Mouse (Mus musculus): Measurements from ENCODE around the gene Procr.

Procr gene

GRCm38 (mm10) chr2:155755746-155756145 is 4.8 kb downstream of the Procr start:
- peak; percentile 81 for DNase-seq (ENCODE audit: low spot score)

- no peak for DNase-seq (ENCODE audit: low spot score)
Measured at GRCm38 (mm10) chr2:155756855-155757566, 6.1 kb downstream of the Procr start.

- DNase-seq (ENCODE audit: low spot score), result peak; percentile 84
Measured at GRCm38 (mm10) chr2:155764679-155765418, 13.9 kb downstream of the Procr start.

- no peak for DNase-seq (ENCODE audit: low spot score)
Measured at GRCm38 (mm10) chr2:155773664-155774063, 22.7 kb downstream of the Procr start.

- DNase-seq (ENCODE audit: low spot score), result no peak
Measured at GRCm38 (mm10) chr2:155774261-155774926, 23.5 kb downstream of the Procr start.

GRCm38 (mm10) chr2:155774927-155775684 is 24.2 kb downstream of the Procr start, which contains the start of gene Mmp24:
Gene Mmp24, plus strand, starts transcription at chr2:155775342.
- DNase-seq (ENCODE audit: low spot score), result no peak

- DNase-seq (ENCODE audit: low spot score), result no peak
Measured at GRCm38 (mm10) chr2:155775685-155776263, 24.9 kb downstream of the Procr start.

- no peak for DNase-seq (ENCODE audit: low spot score)
Measured at GRCm38 (mm10) chr2:155776824-155777687, 26.1 kb downstream of the Procr start.

DNA sequence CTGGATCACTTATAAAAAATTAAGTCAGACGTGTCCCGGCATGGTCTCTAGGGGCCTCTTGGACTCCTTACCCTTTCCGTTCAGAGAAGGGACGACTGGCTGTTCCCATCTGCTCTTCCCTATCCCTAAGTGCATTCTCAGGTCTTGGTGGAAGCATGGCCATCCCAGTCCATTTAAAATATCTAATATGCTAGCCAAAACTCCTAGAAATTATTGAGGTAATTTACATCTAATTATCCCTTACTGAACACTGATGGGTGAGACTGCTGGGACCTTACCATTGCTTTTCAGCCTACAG is 26.7 kb downstream of the Procr start:
- no peak for DNase-seq (ENCODE audit: low spot score)

- no peak for DNase-seq (ENCODE audit: low spot score)
Measured at GRCm38 (mm10) chr2:155778004-155778403, 27.1 kb downstream of the Procr start.

DNA sequence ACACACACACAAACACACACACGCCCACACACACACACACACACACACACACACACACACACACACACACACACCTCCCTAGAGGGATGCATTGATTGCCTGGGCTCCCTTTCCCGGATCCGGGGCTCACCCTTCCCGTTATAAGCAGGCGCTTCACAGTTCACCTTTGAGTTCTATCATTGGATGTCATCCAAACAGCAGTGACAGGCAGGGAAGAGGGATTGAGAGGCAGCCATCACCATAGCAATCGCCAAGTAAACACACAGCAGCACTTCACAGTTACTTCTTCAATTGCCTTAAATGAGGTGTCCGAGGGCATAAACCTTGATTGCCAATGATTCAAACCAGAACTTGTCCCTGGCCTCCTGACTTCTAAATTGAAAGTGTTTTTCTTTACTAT is 28.1 kb downstream of the Procr start:
- DNase-seq (ENCODE audit: low spot score), result no peak

- DNase-seq (ENCODE audit: low spot score), result no peak
Measured at GRCm38 (mm10) chr2:155779506-155779905, 28.6 kb downstream of the Procr start.

- peak; percentile 29 for DNase-seq (ENCODE audit: low spot score)
Measured at GRCm38 (mm10) chr2:155784534-155784933, 33.6 kb downstream of the Procr start.

DNA sequence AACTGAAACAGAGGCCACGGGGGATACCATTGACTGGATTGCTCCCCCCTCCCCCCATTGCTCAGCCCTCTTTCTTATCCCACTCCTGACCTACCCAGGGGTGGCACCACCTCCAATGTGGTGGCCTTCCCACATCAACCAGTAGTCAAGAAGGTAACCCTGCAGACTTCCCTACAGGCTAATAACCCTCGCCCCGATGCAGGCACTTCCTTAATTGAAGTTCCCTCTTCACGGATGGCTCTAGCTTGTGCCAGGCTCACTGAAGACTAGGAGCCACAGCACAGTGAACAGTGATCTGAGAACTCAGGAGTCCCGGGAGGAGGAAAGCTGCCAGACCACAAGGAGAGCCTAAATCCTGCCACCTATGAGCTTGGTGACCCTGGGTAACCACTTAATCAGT is 36.0 kb downstream of the Procr start:
- DNase-seq (ENCODE audit: low spot score), result no peak

DNA sequence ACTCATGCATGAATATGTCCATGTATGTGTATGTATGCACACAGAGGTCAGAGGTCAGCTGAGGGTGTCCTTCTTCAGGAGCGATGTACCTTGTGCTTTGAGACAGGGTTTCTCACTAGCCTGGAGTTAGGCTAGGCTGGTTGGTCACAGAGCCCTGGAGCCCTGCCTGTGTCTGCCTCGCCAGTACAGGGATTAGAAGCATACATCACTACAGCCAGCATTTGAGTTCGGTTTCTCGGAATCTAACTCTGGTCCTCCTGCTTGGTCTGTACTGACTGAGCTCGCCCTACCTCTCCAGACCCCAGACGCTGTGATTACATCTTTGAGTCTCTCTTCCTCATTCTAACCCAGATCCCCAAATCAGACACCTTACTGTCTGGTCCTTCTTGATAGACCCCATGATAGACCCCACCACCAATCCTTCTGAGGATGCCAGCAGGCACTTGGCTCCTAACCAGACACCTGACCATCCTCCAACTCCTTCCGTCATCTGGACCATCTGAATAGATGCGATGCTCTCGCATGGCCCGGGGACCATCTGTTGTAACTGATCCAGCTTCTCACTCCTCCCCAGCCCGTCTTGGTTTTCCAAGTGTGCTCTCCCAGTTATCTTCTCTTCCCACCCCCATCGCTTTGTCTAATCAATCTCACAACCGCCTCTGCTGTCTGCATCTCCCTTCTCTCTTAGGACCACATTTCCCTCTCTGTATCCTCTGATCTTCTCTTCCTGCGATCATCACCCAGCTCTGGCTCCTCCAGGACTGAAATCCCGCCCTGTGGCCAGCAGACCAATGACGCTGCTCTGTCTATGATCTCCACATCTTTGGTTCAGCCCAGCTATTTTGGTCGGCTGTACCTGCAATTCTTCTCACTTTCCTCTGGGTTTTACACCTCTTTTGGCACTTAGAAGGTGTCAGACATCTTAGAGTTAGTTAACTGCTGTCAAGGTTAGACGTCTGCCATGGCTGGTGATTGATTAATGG is 37.3 kb downstream of the Procr start:
- DNase-seq (ENCODE audit: low spot score), result no peak

DNA sequence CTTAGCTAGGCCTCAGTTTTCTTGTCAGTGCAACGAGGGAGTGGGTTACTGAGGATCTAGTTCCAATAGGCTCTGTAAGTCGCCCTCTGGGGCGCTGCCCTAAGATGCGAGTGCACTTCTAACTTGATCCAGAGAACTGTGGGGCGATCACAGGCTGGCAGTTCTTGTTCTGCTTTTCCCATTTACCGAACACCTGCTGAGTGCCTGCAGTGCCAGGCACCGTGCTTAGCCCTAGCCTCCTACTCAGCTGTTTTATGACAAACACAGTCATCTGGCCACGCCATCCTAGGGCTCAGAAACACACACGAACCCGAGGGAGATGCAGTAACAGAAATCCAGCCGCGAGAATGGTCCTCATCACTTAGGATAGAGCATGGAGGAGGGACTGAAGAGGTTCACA is 42.0 kb downstream of the Procr start:
- no peak for DNase-seq (ENCODE audit: low spot score)

- DNase-seq (ENCODE audit: low spot score), result no peak
Measured at GRCm38 (mm10) chr2:155794674-155795445, 43.9 kb downstream of the Procr start.

GRCm38 (mm10) chr2:155798613-155799012 is 47.7 kb downstream of the Procr start:
- DNase-seq (ENCODE audit: low spot score), result no peak

- no peak for DNase-seq (ENCODE audit: low spot score)
Measured at GRCm38 (mm10) chr2:155802761-155803160, 51.8 kb downstream of the Procr start.

All from adipocyte (in vitro differentiated cells).